Mouse (Mus musculus) MEL (cell line): Measurements from ENCODE around the gene Slc25a45. TPM values are rescaled to one million over a fixed set of nuclear protein-coding genes. Genes with fewer than 3 reads are reported as not detected.
"Not testable (repeated sequence)": the region's sequence is repeated elsewhere in the genome, so short reads cannot be mapped to it uniquely, and the experiment has no call there.

Experiments used
- DNase-seq: peaks from one replicate; pipeline ENCODE4 v3.0.0; 2011; ENCODE audit warnings: low read depth, low spot score
- H3K27ac ChIP-seq: 2 replicates; pipeline ENCODE4 v1.5.1; 2012; ENCODE audit warnings: low read depth, mild to moderate bottlenecking, control low read depth, low read length, moderate library complexity; ENCODE audit not compliant: control insufficient read depth
- H3K27me3 ChIP-seq, 2 experiments: fragments of 150-350 bp in 1 of 2; sonication (generic) in 1 of 2; 2 replicates each; pipeline ENCODE4 v1.6.1; 2012; ENCODE audit warnings: low read length in 2 of 2, mild to moderate bottlenecking in 2 of 2, improper control_type of control experiment in 1 of 2, moderate library complexity in 1 of 2; ENCODE audit not compliant: insufficient read depth in 2 of 2, control insufficient read depth in 1 of 2
- H3K36me3 ChIP-seq, 2 experiments: 2 replicates each; pipeline ENCODE4 v1.6.1; 2012 to 2014; ENCODE audit warnings: low read length in 2 of 2, improper control_type of control experiment in 1 of 2, inconsistent platforms in 1 of 2, mild to moderate bottlenecking in 1 of 2; ENCODE audit not compliant: insufficient read depth in 2 of 2, control insufficient read depth in 1 of 2
- H3K4me1 ChIP-seq, 2 experiments: fragments of 150-350 bp in 1 of 2; sonication (generic) in 1 of 2; 2 replicates each; pipeline ENCODE4 v1.6.1; 2012; ENCODE audit warnings: low read length in 2 of 2, improper control_type of control experiment in 1 of 2, mild to moderate bottlenecking in 1 of 2; ENCODE audit not compliant: insufficient read depth in 2 of 2, control insufficient read depth in 1 of 2
- H3K4me3 ChIP-seq, 2 experiments: fragments of 150-350 bp in 1 of 2; sonication (generic) in 1 of 2; 2 replicates each; pipeline ENCODE4 v1.5.1; 2012; ENCODE audit warnings: low read depth in 2 of 2, low read length in 2 of 2, mild to moderate bottlenecking in 2 of 2, moderate library complexity in 2 of 2, control low read depth in 1 of 2, improper control_type of control experiment in 1 of 2; ENCODE audit not compliant: control insufficient read depth in 1 of 2, insufficient read depth in 1 of 2
- H3K79me2 ChIP-seq: 2 replicates; pipeline ENCODE4 v1.6.1; 2012; ENCODE audit warnings: mild to moderate bottlenecking, low read length, moderate library complexity; ENCODE audit not compliant: control insufficient read depth, poor library complexity, insufficient read depth
- H3K9ac ChIP-seq: 2 replicates; pipeline ENCODE4 v1.6.1; 2012; ENCODE audit warnings: low read depth, mild to moderate bottlenecking, control low read depth, low read length, moderate library complexity; ENCODE audit not compliant: control insufficient read depth, poor library complexity, severe bottlenecking
- H3K9me3 ChIP-seq: fragments of 150-350 bp; sonication (generic); replicated peaks from 2 replicates; pipeline ENCODE4 v1.6.1; 2012; ENCODE audit warnings: mild to moderate bottlenecking, low read length, improper control_type of control experiment, moderate library complexity; ENCODE audit not compliant: insufficient read depth
- CHD1 ChIP-seq: IDR thresholded peaks from 2 replicates; pipeline ENCODE4 v1.6.1; 2012; ENCODE audit warnings: low read depth, mild to moderate bottlenecking, inconsistent platforms, low read length, improper control_type of control experiment
- CHD2 ChIP-seq: IDR thresholded peaks from 2 replicates; pipeline ENCODE4 v1.6.1; 2011; ENCODE audit warnings: low read length, improper control_type of control experiment
- CTCF ChIP-seq, 3 experiments: IDR thresholded peaks in 2 of 3; conservative IDR thresholded peaks in 1 of 3; 2 replicates each; pipeline ENCODE4 v1.5.1; 2011 to 2012; ENCODE audit warnings: low read length in 3 of 3, low read depth in 2 of 3, mild to moderate bottlenecking in 2 of 3, improper control_type of control experiment in 1 of 3, inconsistent platforms in 1 of 3, mixed read lengths in 1 of 3, moderate library complexity in 1 of 3; ENCODE audit not compliant: control insufficient read depth in 1 of 3, insufficient read depth in 1 of 3, poor library complexity in 1 of 3, severe bottlenecking in 1 of 3
- EP300 ChIP-seq, 2 experiments: IDR thresholded peaks; 2 replicates each; pipeline ENCODE4 v1.6.1; 2011; ENCODE audit warnings: improper control_type of control experiment in 2 of 2, low read length in 2 of 2, low read depth in 1 of 2, mild to moderate bottlenecking in 1 of 2
- GABPA ChIP-seq: IDR thresholded peaks from 2 replicates; pipeline ENCODE4 v1.6.1; 2012; ENCODE audit warnings: low read depth, mild to moderate bottlenecking, inconsistent platforms, low read length, improper control_type of control experiment, moderate library complexity
- KAT2A ChIP-seq: conservative IDR thresholded peaks from 2 replicates; pipeline ENCODE4 v1.6.1; 2012; ENCODE audit warnings: low read depth, low read length, improper control_type of control experiment, inconsistent platforms
- MAX ChIP-seq: IDR thresholded peaks from 2 replicates; pipeline ENCODE4 v1.6.1; 2011; ENCODE audit warnings: low read length, improper control_type of control experiment
- MAZ ChIP-seq: IDR thresholded peaks from 2 replicates; pipeline ENCODE4 v1.6.1; 2012; ENCODE audit warnings: low read depth, mild to moderate bottlenecking, inconsistent platforms, low read length, improper control_type of control experiment
- MEF2A ChIP-seq: IDR thresholded peaks from 2 replicates; pipeline ENCODE4 v1.6.1; 2014; ENCODE audit warnings: low read depth, mild to moderate bottlenecking, inconsistent platforms, low read length, improper control_type of control experiment; ENCODE audit not compliant: poor library complexity, insufficient replicate concordance, severe bottlenecking; ENCODE audit errors: extremely low read depth
- MXI1 ChIP-seq: IDR thresholded peaks from 2 replicates; pipeline ENCODE4 v1.6.1; 2011; ENCODE audit warnings: mild to moderate bottlenecking, low read depth, low read length, improper control_type of control experiment
- MYC ChIP-seq: IDR thresholded peaks from 2 replicates; pipeline ENCODE4 v1.6.1; 2011; ENCODE audit warnings: low read depth, mild to moderate bottlenecking, low read length, improper control_type of control experiment, moderate library complexity
- NRF1 ChIP-seq: IDR thresholded peaks from 2 replicates; pipeline ENCODE4 v1.6.1; 2014; ENCODE audit warnings: low read depth, mild to moderate bottlenecking, inconsistent platforms, low read length, improper control_type of control experiment, moderate library complexity; ENCODE audit not compliant: poor library complexity, insufficient read depth, severe bottlenecking
- POLR2AphosphoS2 ChIP-seq: IDR thresholded peaks from 2 replicates; pipeline ENCODE4 v1.6.1; 2011; ENCODE audit warnings: low read length, improper control_type of control experiment
- POLR2AphosphoS5 ChIP-seq: IDR thresholded peaks from 2 replicates; pipeline ENCODE4 v1.6.1; 2012; ENCODE audit warnings: low read depth, borderline replicate concordance, mild to moderate bottlenecking, inconsistent platforms, low read length, moderate library complexity, mixed read lengths
- RCOR1 ChIP-seq: IDR thresholded peaks from 2 replicates; pipeline ENCODE4 v1.6.1; 2012; ENCODE audit warnings: low read depth, mild to moderate bottlenecking, inconsistent platforms, low read length, improper control_type of control experiment
- SIN3A ChIP-seq: IDR thresholded peaks from 2 replicates; pipeline ENCODE4 v1.6.1; 2012; ENCODE audit warnings: low read length, improper control_type of control experiment, inconsistent platforms
- USF1 ChIP-seq: IDR thresholded peaks from 2 replicates; pipeline ENCODE4 v1.6.1; 2014; ENCODE audit warnings: low read depth, mild to moderate bottlenecking, inconsistent platforms, low read length, improper control_type of control experiment, moderate library complexity
- ZC3H11A ChIP-seq: IDR thresholded peaks from 2 replicates; pipeline ENCODE4 v1.6.1; 2012; ENCODE audit warnings: low read depth, mild to moderate bottlenecking, inconsistent platforms, low read length, improper control_type of control experiment
- ZKSCAN1 ChIP-seq: IDR thresholded peaks from 2 replicates; pipeline ENCODE4 v1.6.1; 2012; ENCODE audit warnings: low read depth, mild to moderate bottlenecking, inconsistent platforms, low read length, improper control_type of control experiment, moderate library complexity
- ZMIZ1 ChIP-seq: IDR thresholded peaks from 2 replicates; pipeline ENCODE4 v1.6.1; 2012; ENCODE audit warnings: low read depth, mild to moderate bottlenecking, inconsistent platforms, low read length, improper control_type of control experiment, moderate library complexity
- polyA plus RNA-seq, 2 experiments: library from polyadenylated mRNA; stranded (reverse) in 1 of 2; unstranded in 1 of 2; fragments of >175 nt in 1 of 2; fragments of >200 nt in 1 of 2; gene quantifications; 2 replicates each; pipeline versions ENCODE4 v1.2.1 to v1.2.4; 2012; ENCODE audit warnings: low replicate concordance in 2 of 2, low read depth in 1 of 2; ENCODE audit not compliant: insufficient read length in 2 of 2, insufficient read depth in 1 of 2, missing spikeins in 1 of 2
- total RNA-seq: library from RNA; depleted of rRNA; stranded (reverse); fragments of 300-350 nt; gene quantifications from 2 replicates; pipeline ENCODE4 v1.2.3, GENCODE M21; 2012

Gene Slc25a45
- total and polyA plus RNA-seq, 3 experiments: 23.5 to 30.7 TPM; not detected in 1

DNA sequence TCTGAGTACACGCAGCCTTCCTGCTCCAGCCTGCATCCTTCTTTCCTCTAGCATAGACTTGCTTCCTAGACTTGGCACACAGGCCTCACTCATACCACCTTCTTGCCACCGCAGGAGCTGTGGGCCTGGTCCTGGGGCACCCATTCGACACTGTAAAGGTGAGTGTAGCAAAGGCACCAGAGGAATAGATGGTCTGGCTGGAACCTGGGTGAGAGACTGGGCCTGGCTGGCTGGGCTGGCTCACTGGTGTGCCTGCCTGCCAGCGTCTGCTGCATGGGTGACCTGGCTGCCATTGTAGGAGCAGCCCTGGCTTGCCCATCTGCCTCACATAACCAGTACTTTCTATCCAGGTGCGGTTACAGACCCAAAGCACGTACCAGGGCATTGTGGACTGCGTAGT lies 2.1 kb downstream of the Slc25a45 start:
- DNase-seq: no peak
- no peaks in the 10 kb centered on the region for H3K9me3 ChIP-seq
- no peak overlapping the region for H3K27ac ChIP-seq
- peaks cover 20% of the 10 kb centered on the region for H3K79me2 ChIP-seq
- no peak overlapping the region for H3K4me3 ChIP-seq
- peaks cover 0 to 24% of the 10 kb centered on the region in 2 experiments; a peak in 2 of 4 replicates for H3K36me3 ChIP-seq
- H3K4me1 ChIP-seq: peaks cover 9 to 41% of the 10 kb centered on the region in 2 experiments
- no peaks in the 10 kb centered on the region for H3K27me3 ChIP-seq
- TF ChIP-seq RCOR1 (no peak), MEF2A (no peak), EP300 (IDR thresholded peaks at IDR 0.05; ENCODE audit: low read depth in 1 of 2, low read length in 2 of 2) (no peak), POLR2AphosphoS5 (no peak)
- no peak overlapping the region for H3K9ac ChIP-seq

DNA sequence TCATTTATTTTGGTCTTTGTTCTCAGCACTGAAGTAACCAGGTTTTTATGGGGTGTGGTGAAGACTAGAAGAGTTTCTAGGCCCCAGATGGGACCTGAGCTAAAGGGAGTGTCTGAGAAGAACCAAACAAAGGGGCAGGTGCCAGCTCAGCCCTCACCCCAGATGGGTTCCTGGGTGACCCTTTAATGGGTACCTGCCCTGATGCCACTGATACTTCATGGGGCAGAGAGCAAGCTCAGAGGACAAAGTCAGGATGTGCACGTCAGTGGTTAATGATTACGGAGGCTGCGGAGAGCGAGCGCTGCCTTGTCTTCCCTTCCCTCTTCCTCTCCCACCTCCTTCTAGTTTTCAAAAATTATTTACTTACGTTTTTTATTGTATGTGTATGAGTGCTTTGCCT lies 3.5 kb downstream of the Slc25a45 start:
- no peak overlapping the region for H3K9ac ChIP-seq
- peaks cover 9 to 38% of the 10 kb centered on the region in 2 experiments for H3K4me1 ChIP-seq
- no peaks in the 10 kb centered on the region for H3K9me3 ChIP-seq
- TF ChIP-seq CHD2: no peak
- no peak for TF ChIP-seq MXI1
- TF ChIP-seq ZKSCAN1: no peak
- TF ChIP-seq MAX: no peak
- H3K4me3 ChIP-seq: no peak overlapping the region
- no peaks in the 10 kb centered on the region for H3K27me3 ChIP-seq
- H3K36me3 ChIP-seq: peaks cover 0 to 22% of the 10 kb centered on the region in 2 experiments; a peak in 2 of 4 replicates
- no peak overlapping the region for H3K27ac ChIP-seq
- no peak for DNase-seq
- H3K79me2 ChIP-seq: peaks cover 14% of the 10 kb centered on the region

- H3K4me3 ChIP-seq, H3K27me3 ChIP-seq, H3K9me3 ChIP-seq: not testable (repeated sequence)
- peak overlapping the region; percentile 36; the same call in 1 of the 2 replicates for H3K27ac ChIP-seq
- peak; percentile 67 for DNase-seq
- peaks cover 0 to 21% of the 10 kb centered on the region in 2 experiments; a peak in 2 of 4 replicates for H3K36me3 ChIP-seq
- peaks cover 9 to 35% of the 10 kb centered on the region in 2 experiments for H3K4me1 ChIP-seq
- H3K9ac ChIP-seq: peak overlapping the region; percentile 24; the same call in 1 of the 2 replicates
- H3K79me2 ChIP-seq: peaks cover 14% of the 10 kb centered on the region
Measured at GRCm38 (mm10) chr19:5882079-5882478, 4.5 kb downstream of the Slc25a45 start.

- Histone ChIP-seq H3K4me3 (no peak overlapping the region), H3K27me3 (no peaks in the 10 kb centered on the region), H3K9ac (0 out of 2 replicates have a peak overlapping the region, but pooled peaks have one; percentile 27), H3K36me3 (peaks cover 0 to 17% of the 10 kb centered on the region in 2 experiments; a peak in 2 of 4 replicates), H3K4me1 (peaks cover 8 to 28% of the 10 kb centered on the region in 2 experiments), H3K9me3 (no peaks in the 10 kb centered on the region), H3K79me2 (peaks cover 6% of the 10 kb centered on the region), H3K27ac (peak overlapping the region; percentile 69)
- peak; percentile 75 for DNase-seq
- no peak for TF ChIP-seq POLR2AphosphoS2
- TF ChIP-seq GABPA: no peak
- peak; percentile 37; the same call in 1 of the 2 replicates for TF ChIP-seq USF1
- TF ChIP-seq ZC3H11A: no peak
- no peak for TF ChIP-seq POLR2AphosphoS5
- TF ChIP-seq KAT2A: no peak
- TF ChIP-seq MYC: peak; percentile 50; the same call in 1 of the 2 replicates
- no peak for TF ChIP-seq ZMIZ1
- no peak for TF ChIP-seq CTCF (IDR thresholded peaks at IDR 0.05 in 2 of 3, conservative IDR thresholded peaks at IDR 0.05 in 1 of 3; ENCODE audit: control insufficient read depth in 1 of 3, insufficient read depth in 1 of 3, low read depth in 2 of 3, low read length in 3 of 3, poor library complexity in 1 of 3, severe bottlenecking in 1 of 3)
- 0 out of 2 replicates have a peak, but pooled peaks have one; percentile 3 for TF ChIP-seq RCOR1
- no peak for TF ChIP-seq CHD1
- no peak for TF ChIP-seq MAZ
- TF ChIP-seq SIN3A: peak; percentile 71; the same call in 1 of the 2 replicates
- TF ChIP-seq NRF1: 0 out of 2 replicates have a peak, but pooled peaks have one; percentile 4
Measured at GRCm38 (mm10) chr19:5883935-5884334, 6.3 kb downstream of the Slc25a45 start.
